Mouse (Mus musculus) retina, postnatal 1 day (tissue): ENCODE measurements around the gene Fam163b.

Experiments
- DNase-seq: peaks from one replicate; pipeline ENCODE4 v3.0.0-alpha.2; 2012

Gene Fam163b

DNA sequence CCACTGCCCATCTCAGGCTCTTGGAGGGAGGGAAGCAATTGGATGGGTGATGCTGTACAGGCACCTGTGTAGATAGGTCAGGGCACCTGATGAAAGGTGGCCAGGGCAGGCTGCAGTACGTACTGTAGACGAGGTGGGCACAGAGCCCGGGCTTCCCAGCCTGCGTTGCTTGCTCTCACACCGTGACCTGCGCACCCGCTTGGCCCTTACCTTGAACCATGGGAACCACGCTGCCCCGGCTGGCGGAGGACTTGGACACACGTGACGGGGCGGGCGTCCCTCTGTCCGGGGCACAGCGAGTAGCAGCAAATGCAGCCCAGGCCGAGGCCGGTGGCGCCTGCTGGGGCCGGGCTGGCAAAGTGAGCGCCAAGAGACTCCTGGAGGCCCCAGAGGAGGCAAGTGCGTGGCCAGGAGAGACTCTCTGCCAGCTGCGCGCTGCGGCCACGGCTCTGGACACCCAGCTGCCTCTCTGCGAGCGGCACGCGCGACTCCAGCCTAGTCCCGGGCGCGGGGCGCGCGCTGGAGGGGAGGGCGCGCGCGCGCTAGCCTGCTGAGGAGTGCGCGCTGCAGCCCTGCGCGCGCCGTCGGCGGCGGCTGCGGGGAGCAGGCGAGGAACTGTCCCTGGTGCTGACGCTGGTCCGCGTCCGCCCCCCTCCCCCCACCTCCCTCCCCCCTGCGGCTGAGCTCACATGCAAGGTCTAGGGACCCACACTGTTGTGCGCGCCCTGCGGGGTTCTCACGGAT lies at the start of gene Fam163b:
TSS of gene Fam163b (minus strand) at position 542 of the 744 bp plus-strand sequence.
- DNase-seq, result peak; percentile 82

- DNase-seq, result no peak
Observed at GRCm38 (mm10) chr2:27189994-27190393, 47.7 kb upstream of the Fam163b start.

DNA sequence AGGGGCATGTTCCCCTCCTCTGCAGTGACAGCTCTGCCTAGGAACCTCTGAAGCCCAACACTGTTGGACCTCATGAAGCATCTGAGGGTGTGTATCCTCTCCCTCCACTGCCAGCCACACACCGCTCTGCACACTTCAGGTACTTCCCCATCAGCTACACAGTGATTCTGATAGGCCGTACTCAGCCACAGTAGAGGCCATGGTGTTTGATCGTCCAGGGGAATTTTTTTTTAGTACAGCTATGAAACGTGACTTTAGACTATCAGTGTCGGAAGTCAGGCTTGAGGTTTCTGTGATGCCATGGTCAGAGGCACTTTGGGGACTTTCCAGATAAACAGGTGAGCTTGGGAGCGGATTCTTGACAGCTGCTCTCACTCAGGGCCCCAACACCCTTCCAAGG lies 45.2 kb upstream of the Fam163b start:
- no peak for DNase-seq

DNA sequence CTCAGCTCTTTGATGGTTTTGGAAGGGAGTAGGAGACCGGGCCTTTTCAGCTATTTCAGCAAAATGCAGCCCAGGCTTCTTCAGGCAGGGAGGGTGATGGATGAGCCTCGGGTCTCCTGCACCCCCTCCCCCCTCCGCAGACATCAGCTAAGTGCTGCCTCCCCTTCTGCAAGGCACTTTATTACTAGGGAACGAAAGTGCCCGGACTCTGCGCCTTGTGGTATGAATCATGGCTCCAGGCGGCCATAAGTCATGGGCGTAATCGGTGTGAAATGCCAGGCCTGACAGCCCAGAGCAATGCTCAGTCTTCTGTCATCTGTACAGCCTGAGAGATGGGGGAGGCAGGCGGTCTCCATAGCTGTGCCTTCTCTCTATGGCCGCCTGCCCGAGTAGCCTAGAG lies 41.4 kb upstream of the Fam163b start:
- DNase-seq, result peak; percentile 25

GRCm38 (mm10) chr2:27181907-27182306 lies 39.6 kb upstream of the Fam163b start:
- no peak for DNase-seq

- DNase-seq, result no peak
Observed at GRCm38 (mm10) chr2:27179101-27179500, 36.8 kb upstream of the Fam163b start.

- no peak for DNase-seq
Observed at GRCm38 (mm10) chr2:27175696-27176267, 33.5 kb upstream of the Fam163b start.

- no peak for DNase-seq
Observed at GRCm38 (mm10) chr2:27174242-27174641, 32.0 kb upstream of the Fam163b start.

DNA sequence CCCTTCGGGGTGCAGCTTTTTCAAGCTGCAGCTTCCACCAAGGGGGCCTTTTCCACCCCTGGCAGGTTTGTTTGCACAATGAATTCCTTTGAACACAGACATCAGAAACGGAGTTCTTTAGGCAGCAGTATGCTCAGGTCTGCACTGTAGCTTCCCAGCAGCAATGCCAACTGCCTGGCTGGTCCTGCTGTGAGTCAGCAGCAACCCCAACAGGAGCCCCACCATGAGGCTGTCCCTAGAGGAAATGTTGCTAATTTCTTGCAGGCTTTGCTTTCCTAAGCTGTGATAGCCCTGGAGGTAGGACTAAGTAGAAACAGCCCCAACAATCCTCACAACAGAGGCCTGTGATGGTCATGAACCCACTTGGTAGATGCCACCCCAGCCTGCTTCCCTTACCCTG lies 24.7 kb upstream of the Fam163b start:
- no peak for DNase-seq

DNA sequence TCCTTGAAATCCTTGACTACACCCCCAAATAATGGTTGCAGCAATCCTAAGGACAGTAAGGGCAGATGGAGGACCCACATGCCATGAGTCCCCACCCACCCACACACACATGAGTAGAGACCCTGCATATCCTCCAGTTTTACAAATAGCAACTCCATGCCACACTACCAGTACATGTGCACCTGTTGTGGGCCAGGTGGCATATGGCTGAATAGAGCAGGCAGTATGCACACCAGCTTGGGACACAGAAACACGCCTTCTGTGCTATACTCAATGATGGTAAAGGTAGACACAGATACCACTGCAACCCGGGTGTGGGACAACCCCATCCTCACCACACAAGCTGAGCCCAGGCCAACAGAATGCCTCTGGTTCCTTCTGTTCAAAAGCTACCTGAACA lies 23.8 kb upstream of the Fam163b start:
- DNase-seq, result no peak

- DNase-seq, result no peak
Observed at GRCm38 (mm10) chr2:27164796-27165590, 22.7 kb upstream of the Fam163b start, which contains the start of gene Dbh. Gene Dbh, plus strand, starts transcription at chr2:27165233.

- DNase-seq, result no peak
Observed at GRCm38 (mm10) chr2:27163851-27164250, 21.6 kb upstream of the Fam163b start.

GRCm38 (mm10) chr2:27162656-27163055 lies 20.4 kb upstream of the Fam163b start:
- DNase-seq, result peak; percentile 80

DNA sequence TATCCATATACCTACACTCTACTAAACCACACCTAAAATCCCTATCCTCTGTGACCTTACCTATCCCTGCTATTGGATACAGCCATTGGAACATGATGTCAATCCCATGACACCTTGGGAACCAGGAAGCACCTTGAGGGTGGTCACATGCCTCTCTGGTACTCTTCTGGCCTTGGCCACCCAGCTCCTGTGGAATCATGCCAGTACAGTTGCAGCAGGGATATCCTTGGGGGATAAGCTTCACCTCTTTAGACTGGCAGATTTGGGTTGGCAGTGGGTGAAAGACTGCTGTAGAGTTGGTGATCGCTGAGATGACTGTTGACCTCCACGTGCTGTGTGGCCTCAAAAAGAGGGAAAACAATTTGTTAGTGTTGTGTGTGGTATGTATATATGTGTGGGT lies 19.2 kb upstream of the Fam163b start:
- DNase-seq, result no peak

GRCm38 (mm10) chr2:27156596-27156995 lies 14.3 kb upstream of the Fam163b start:
- DNase-seq, result no peak

DNA sequence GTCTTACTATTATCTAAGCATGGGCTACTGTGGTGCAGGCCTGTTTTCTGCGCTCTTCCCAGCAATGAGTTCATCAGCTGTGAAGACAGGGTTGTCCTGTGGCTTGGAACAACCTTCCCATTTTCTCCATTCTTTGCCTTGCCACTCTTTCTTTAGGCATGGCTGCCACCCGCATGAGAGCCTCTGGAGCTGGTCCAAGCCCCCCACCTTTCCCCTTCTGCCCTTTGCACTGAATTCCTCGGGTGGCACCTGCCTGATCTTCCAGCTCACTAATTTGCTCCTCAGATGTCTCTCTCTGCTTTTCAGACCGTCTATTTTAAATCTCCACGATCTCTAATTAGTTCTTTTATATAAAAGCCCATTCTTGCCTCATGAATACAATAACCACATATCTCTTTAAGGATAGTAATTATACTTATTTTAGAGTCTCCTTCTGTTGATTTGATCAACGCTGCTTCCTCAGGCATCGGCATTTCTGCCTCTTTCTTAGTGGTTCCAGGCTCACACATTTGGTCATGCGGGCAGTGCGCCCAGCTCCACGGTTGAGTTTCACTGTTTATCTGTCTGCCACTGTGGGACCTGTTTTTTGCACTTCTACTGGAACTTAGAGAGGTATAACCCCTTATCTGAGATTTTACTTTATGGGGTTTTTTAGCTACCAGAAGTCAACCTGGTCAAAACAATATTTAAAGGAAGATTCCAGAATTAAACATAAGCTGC lies 12.3 kb upstream of the Fam163b start:
- DNase-seq, result no peak

DNA sequence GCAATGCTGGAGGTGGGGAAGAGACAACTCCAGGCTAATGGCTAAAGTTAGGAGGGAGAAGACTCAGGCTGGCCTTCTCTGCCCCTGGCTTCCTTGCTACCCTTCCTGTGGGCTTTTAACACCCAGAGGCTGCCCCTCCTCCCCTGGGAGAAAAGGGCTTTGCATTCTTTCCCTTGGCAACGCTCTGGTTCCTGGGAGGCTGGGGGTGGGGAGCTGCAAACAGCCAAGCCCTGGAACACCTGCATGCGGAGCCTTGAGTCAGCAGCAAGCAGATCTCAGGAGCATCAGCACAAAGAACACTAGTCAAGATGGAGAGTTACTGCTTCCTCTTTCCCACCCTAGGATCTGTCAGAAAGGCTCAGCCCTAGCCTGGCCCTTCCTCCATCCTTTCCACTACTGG lies 7.2 kb upstream of the Fam163b start:
- no peak for DNase-seq

GRCm38 (mm10) chr2:27146840-27147239 lies 4.5 kb upstream of the Fam163b start:
- no peak for DNase-seq

- DNase-seq, result no peak
Observed at GRCm38 (mm10) chr2:27144957-27145356, 2.7 kb upstream of the Fam163b start.

DNA sequence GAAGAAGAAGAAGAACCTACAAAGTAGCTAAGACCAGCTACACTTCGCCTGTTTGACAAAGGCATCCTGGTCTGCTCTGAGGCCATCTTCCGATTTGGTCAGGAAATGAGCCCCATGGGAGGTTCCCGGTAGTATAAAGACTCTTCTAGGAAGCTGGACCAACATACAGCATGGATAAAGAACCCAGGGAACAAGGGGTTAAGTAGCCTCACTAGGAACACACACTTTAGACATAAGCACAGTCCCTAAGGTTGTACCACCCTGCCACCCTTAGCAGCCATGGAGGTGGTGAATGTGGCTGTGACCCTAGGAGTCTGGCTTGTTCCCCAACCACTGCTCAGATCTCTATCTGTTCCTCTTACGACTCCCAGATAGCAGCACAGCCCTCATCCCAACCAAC lies 3.9 kb downstream of the Fam163b start:
- DNase-seq, result no peak

DNA sequence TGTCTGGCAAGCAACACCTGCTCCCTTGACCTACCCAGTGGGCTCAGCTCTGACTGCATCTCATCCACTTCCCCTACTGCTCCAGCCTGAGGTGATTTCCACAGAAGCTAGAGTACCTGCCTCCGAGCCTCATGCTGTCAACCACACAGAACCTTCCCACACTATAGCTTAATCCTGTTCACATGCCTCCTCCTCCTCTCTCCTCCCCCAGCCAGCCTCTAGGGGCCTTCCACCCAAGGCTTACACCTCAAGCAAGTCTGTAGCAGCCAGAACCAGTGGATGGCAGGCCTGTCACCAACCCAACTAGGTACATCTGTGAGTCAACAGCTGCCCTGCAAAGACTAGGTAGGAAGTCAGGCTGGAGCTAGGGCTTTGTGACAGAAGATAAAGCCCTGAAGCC lies 5.5 kb downstream of the Fam163b start:
- no peak for DNase-seq

DNA sequence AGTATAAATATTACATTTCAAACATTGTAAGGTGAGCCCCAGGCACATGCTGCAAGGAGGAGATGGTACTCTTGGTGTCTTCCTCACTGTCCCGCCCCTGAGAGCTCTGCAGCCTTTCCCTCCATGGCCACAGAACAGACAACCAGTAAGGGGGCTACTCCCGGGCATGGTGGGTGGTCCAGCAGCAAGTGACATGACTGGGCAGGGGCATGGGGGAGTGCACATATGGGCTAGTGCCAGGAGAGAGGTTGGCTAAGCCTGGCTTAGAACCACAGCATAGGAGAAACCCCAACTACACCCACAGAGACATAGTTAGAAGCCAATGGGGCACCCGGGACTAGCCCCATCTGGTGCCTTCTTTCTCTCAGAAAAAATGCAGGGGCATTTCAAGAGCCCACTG lies 6.0 kb downstream of the Fam163b start:
- no peak for DNase-seq

- no peak for DNase-seq
Observed at GRCm38 (mm10) chr2:27135935-27136334, 6.4 kb downstream of the Fam163b start.
